Mouse (Mus musculus): Measurements from ENCODE around the gene Gsta2. TPM values are rescaled to one million over a fixed set of nuclear protein-coding genes. Genes with fewer than 3 reads are reported as not detected.

The Gsta2 gene
- polyA plus RNA-seq, 1 experiment from 2014 or later, result not detected

DNA sequence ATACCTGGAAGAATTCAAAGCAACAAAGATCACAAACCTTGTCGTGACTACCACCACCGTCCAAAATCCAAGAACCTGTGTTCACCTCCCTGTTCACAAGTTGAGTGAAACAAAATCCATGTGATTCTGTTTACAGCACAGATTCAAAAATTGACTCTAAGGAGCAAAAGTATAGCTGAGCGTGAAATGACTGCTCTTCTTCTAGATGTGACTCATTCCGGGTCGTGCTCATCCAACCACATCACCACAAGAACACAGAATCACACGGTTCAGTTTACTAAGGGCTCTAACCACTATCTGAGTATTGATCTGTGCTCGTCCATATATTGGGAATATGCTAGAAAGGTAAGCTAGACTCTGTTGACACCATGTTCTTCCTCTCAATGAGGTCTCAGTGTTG lies 31.4 kb upstream of the Gsta2 start:
- Histone ChIP-seq H3K4me3 (ENCODE audit: low read depth, low read length) (no peak overlapping the region), H3K27me3 (replicated peaks; ENCODE audit: control insufficient read depth, insufficient read depth, low read length) (peaks cover 3% of the 10 kb centered on the region), H3K4me1 (replicated peaks; ENCODE audit: control insufficient read depth, insufficient read depth, low read length) (no peaks in the 10 kb centered on the region), H3K27ac (ENCODE audit: low read depth, low read length) (no peak overlapping the region), H3K9me3 (ENCODE audit: control insufficient read depth, low read length) (no peaks in the 10 kb centered on the region), H3K4me2 (no peak overlapping the region), H3K9ac (ENCODE audit: low read depth, low read length) (no peak overlapping the region), H3K36me3 (ENCODE audit: control insufficient read depth, insufficient read depth, low read length) (no peaks in the 10 kb centered on the region)
- 75% methylated on average over 7 of the region's 7 CpGs for WGBS
- ATAC-seq (replicated peaks; ENCODE audit: low FRiP score) (no peak), DNase-seq (ENCODE audit: low spot score) (no peak)

GRCm38 (mm10) chr9:78385893-78386292 lies 30.3 kb upstream of the Gsta2 start:
- ATAC-seq (replicated peaks; ENCODE audit: low FRiP score), result no peak
- Histone ChIP-seq H3K4me3 (ENCODE audit: low read depth, low read length) (no peak overlapping the region), H3K9ac (ENCODE audit: low read depth, low read length) (no peak overlapping the region), H3K9me3 (ENCODE audit: control insufficient read depth, low read length) (no peaks in the 10 kb centered on the region), H3K4me1 (replicated peaks; ENCODE audit: control insufficient read depth, insufficient read depth, low read length) (no peaks in the 10 kb centered on the region), H3K27me3 (replicated peaks; ENCODE audit: control insufficient read depth, insufficient read depth, low read length) (no peaks in the 10 kb centered on the region), H3K4me2 (no peak overlapping the region), H3K27ac (ENCODE audit: low read depth, low read length) (no peak overlapping the region), H3K36me3 (ENCODE audit: control insufficient read depth, insufficient read depth, low read length) (no peaks in the 10 kb centered on the region)
- DNase-seq (ENCODE audit: low spot score), result no peak
- 48% methylated on average over 3 of the region's 3 CpGs for WGBS

- Histone ChIP-seq H3K4me3 (ENCODE audit: low read depth, low read length) (peak within 1 kb of the TSS; percentile 28; the same call in 1 of the 2 replicates), H3K27me3 (replicated peaks; ENCODE audit: control insufficient read depth, insufficient read depth, low read length) (peaks cover 20% of the 10 kb centered on the region), H3K9me3 (ENCODE audit: control insufficient read depth, low read length) (no peaks in the 10 kb centered on the region), H3K36me3 (ENCODE audit: control insufficient read depth, insufficient read depth, low read length) (no peaks in the 10 kb centered on the region), H3K4me2 (peak within 1 kb of the TSS; percentile 62), H3K4me1 (replicated peaks; ENCODE audit: control insufficient read depth, insufficient read depth, low read length) (no peaks in the 10 kb centered on the region), H3K27ac (ENCODE audit: low read depth, low read length) (no peak within 1 kb of the TSS), H3K9ac (ENCODE audit: low read depth, low read length) (no peak within 1 kb of the TSS)
- 8% methylated on average over 22 of the region's 23 CpGs for WGBS
- ATAC-seq (replicated peaks; ENCODE audit: low FRiP score) (no peak), DNase-seq (ENCODE audit: low spot score) (no peak)
Measured at GRCm38 (mm10) chr9:78378113-78378785, 22.7 kb upstream of the Gsta2 start, which contains the start of gene Ooep. TSS of gene Ooep (minus strand) at chr9:78378725.

- no peaks in the 10 kb centered on the region for H3K4me1 ChIP-seq (replicated peaks; ENCODE audit: control insufficient read depth, insufficient read depth, low read length)
- no peaks in the 10 kb centered on the region for H3K36me3 ChIP-seq (ENCODE audit: control insufficient read depth, insufficient read depth, low read length)
- no peak overlapping the region for H3K27ac ChIP-seq (ENCODE audit: low read depth, low read length)
- peak overlapping the region; percentile 62 for H3K4me2 ChIP-seq
- DNase-seq (ENCODE audit: low spot score) (no peak), ATAC-seq (replicated peaks; ENCODE audit: low FRiP score) (no peak)
- H3K9ac ChIP-seq (ENCODE audit: low read depth, low read length), result no peak overlapping the region
- WGBS, result 42% methylated on average over 8 of the region's 8 CpGs
- no peak overlapping the region for H3K4me3 ChIP-seq (ENCODE audit: low read depth, low read length)
- H3K27me3 ChIP-seq (replicated peaks; ENCODE audit: control insufficient read depth, insufficient read depth, low read length), result peaks cover 20% of the 10 kb centered on the region
- H3K9me3 ChIP-seq (ENCODE audit: control insufficient read depth, low read length), result no peaks in the 10 kb centered on the region
Measured at GRCm38 (mm10) chr9:78377546-78377945, 22.0 kb upstream of the Gsta2 start.

DNA sequence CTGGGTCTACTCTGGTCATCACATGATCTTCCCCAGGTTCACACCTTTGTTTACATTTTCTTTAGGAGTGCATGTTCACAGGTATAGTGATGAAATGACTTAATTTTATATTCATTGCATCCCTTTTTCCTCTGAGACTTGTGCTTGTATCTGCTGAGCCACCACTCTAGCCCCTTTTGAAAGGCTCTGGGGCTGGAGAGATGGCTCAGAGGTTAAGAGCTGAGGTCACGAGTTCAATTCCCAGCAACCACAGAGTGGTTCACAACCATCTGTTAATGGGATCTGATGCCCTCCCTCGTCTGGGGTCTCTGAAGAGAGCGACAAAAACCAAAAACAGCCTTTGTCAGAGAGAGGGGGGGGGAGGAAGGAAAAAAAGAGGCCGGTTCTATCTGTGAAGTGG lies 19.9 kb upstream of the Gsta2 start:
- no peaks in the 10 kb centered on the region for H3K4me1 ChIP-seq (replicated peaks; ENCODE audit: control insufficient read depth, insufficient read depth, low read length)
- H3K27me3 ChIP-seq (replicated peaks; ENCODE audit: control insufficient read depth, insufficient read depth, low read length), result peaks cover 20% of the 10 kb centered on the region
- H3K36me3 ChIP-seq (ENCODE audit: control insufficient read depth, insufficient read depth, low read length), result no peaks in the 10 kb centered on the region
- H3K4me3 ChIP-seq (ENCODE audit: low read depth, low read length), result no peak overlapping the region
- no peak overlapping the region for H3K4me2 ChIP-seq
- no peak for DNase-seq (ENCODE audit: low spot score)
- H3K9me3 ChIP-seq (ENCODE audit: control insufficient read depth, low read length), result no peaks in the 10 kb centered on the region
- H3K9ac ChIP-seq (ENCODE audit: low read depth, low read length), result no peak overlapping the region
- 59% methylated on average over 4 of the region's 4 CpGs for WGBS
- no peak for ATAC-seq (replicated peaks; ENCODE audit: low FRiP score)
- no peak overlapping the region for H3K27ac ChIP-seq (ENCODE audit: low read depth, low read length)

DNA sequence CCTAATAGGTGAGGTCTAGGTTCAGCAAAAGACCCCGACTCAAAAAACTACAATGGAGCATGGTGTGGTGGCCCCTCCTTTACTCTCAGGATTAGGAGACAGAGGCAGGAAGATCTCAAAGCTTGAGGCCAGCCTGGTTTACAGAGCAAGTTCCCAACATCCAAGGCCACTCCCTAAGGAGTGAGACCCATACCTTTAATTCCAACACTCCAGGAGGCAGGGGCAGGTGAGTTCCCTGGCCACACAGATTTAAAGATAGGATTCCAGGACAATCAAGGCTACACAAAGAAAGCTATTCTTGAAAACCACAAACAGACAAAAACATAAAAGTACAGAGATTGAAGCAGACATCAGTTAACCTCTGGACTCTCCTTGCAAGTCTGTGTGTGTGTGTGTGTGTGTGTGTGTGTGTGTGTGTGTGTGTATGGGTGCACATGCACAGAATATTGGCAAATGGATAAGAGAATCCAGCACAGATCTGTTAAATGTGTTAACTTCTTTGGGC lies 19.3 kb upstream of the Gsta2 start:
- DNase-seq (ENCODE audit: low spot score), result no peak
- Histone ChIP-seq H3K4me2 (no peak overlapping the region), H3K9ac (ENCODE audit: low read depth, low read length) (no peak overlapping the region), H3K27ac (ENCODE audit: low read depth, low read length) (no peak overlapping the region), H3K36me3 (ENCODE audit: control insufficient read depth, insufficient read depth, low read length) (no peaks in the 10 kb centered on the region), H3K9me3 (ENCODE audit: control insufficient read depth, low read length) (no peaks in the 10 kb centered on the region), H3K4me1 (replicated peaks; ENCODE audit: control insufficient read depth, insufficient read depth, low read length) (no peaks in the 10 kb centered on the region), H3K4me3 (ENCODE audit: low read depth, low read length) (no peak overlapping the region), H3K27me3 (replicated peaks; ENCODE audit: control insufficient read depth, insufficient read depth, low read length) (peaks cover 20% of the 10 kb centered on the region)
- ATAC-seq (replicated peaks; ENCODE audit: low FRiP score), result no peak
- 74% methylated on average over 1 of the region's 1 CpGs for WGBS

GRCm38 (mm10) chr9:78374397-78374796 lies 18.8 kb upstream of the Gsta2 start:
- Histone ChIP-seq H3K36me3 (ENCODE audit: control insufficient read depth, insufficient read depth, low read length) (no peaks in the 10 kb centered on the region), H3K27ac (ENCODE audit: low read depth, low read length) (no peak overlapping the region), H3K4me2 (no peak overlapping the region), H3K4me1 (replicated peaks; ENCODE audit: control insufficient read depth, insufficient read depth, low read length) (no peaks in the 10 kb centered on the region), H3K27me3 (replicated peaks; ENCODE audit: control insufficient read depth, insufficient read depth, low read length) (peaks cover 18% of the 10 kb centered on the region), H3K9me3 (ENCODE audit: control insufficient read depth, low read length) (no peaks in the 10 kb centered on the region), H3K4me3 (ENCODE audit: low read depth, low read length) (no peak overlapping the region), H3K9ac (ENCODE audit: low read depth, low read length) (no peak overlapping the region)
- 40% methylated on average over 5 of the region's 5 CpGs for WGBS
- DNase-seq (ENCODE audit: low spot score), result no peak
- ATAC-seq (replicated peaks; ENCODE audit: low FRiP score), result no peak

DNA sequence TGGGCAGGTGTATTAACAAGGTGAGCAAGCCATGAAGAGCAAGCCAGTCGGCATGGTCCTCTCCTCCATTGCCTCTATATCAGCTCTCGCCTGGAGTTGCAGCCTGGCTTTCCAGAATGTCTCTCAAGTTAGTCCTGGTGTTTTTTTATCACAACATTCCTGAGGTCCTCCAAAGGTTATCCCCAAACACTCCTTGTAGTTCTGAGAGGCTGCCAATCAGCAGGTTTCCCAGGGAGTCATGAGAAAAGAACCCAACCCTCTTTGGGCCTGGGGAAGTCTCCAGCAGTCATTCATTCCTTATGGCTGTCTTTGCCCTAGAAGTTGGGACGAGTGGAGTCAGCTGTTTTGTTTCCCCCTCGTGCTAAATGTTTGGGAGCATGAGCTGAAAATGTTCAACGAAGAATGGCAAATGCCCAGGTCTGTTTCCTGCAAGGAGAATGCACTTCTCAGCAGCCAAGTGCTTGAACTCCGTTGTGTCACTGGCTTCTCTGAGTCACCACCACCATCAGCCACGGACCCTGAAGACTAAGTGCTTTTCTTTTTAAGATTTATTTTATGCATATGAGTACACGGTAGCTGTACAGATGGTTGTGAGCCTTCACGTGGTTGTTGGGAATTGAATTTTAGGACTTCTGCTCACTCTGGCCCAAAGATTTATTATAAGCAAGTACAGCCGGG lies 17.4 kb upstream of the Gsta2 start:
- Histone ChIP-seq H3K4me1 (replicated peaks; ENCODE audit: control insufficient read depth, insufficient read depth, low read length) (no peaks in the 10 kb centered on the region), H3K9me3 (ENCODE audit: control insufficient read depth, low read length) (no peaks in the 10 kb centered on the region), H3K4me2 (no peak overlapping the region), H3K9ac (ENCODE audit: low read depth, low read length) (no peak overlapping the region), H3K36me3 (ENCODE audit: control insufficient read depth, insufficient read depth, low read length) (no peaks in the 10 kb centered on the region), H3K4me3 (ENCODE audit: low read depth, low read length) (no peak overlapping the region), H3K27ac (ENCODE audit: low read depth, low read length) (no peak overlapping the region), H3K27me3 (replicated peaks; ENCODE audit: control insufficient read depth, insufficient read depth, low read length) (peaks cover 4% of the 10 kb centered on the region; the same call in 1 of the 2 replicates)
- no peak for ATAC-seq (replicated peaks; ENCODE audit: low FRiP score)
- DNase-seq (ENCODE audit: low spot score), result no peak
- 74% methylated on average over 10 of the region's 10 CpGs for WGBS

GRCm38 (mm10) chr9:78371441-78371840 lies 15.9 kb upstream of the Gsta2 start:
- Histone ChIP-seq H3K27me3 (replicated peaks; ENCODE audit: control insufficient read depth, insufficient read depth, low read length) (no peaks in the 10 kb centered on the region), H3K4me1 (replicated peaks; ENCODE audit: control insufficient read depth, insufficient read depth, low read length) (no peaks in the 10 kb centered on the region), H3K9ac (ENCODE audit: low read depth, low read length) (no peak overlapping the region), H3K4me3 (ENCODE audit: low read depth, low read length) (no peak overlapping the region), H3K27ac (ENCODE audit: low read depth, low read length) (no peak overlapping the region), H3K4me2 (no peak overlapping the region), H3K9me3 (ENCODE audit: control insufficient read depth, low read length) (no peaks in the 10 kb centered on the region), H3K36me3 (ENCODE audit: control insufficient read depth, insufficient read depth, low read length) (no peaks in the 10 kb centered on the region)
- WGBS, result 90% methylated on average over 3 of the region's 3 CpGs
- DNase-seq (ENCODE audit: low spot score) (no peak), ATAC-seq (replicated peaks; ENCODE audit: low FRiP score) (no peak)
